Mouse (Mus musculus) hindbrain, embryonic 10.5 days (tissue): ENCODE data around the gene Ctsc. TPM values are rescaled to one million over a fixed set of nuclear protein-coding genes. Genes with fewer than 3 reads are reported as not detected.

Source experiments
- DNase-seq: peaks from one replicate; pipeline ENCODE4 v3.0.0-alpha.2; 2017; ENCODE audit warnings: low spot score
- H3K27ac ChIP-seq: fragments of 300-500 bp; sonication (generic); 2 replicates; pipeline ENCODE4 v1.5.1; 2016; ENCODE audit warnings: mild to moderate bottlenecking, moderate library complexity
- H3K27me3 ChIP-seq: fragments of 300-500 bp; sonication (generic); 2 replicates; pipeline ENCODE4 v1.6.1; 2016; ENCODE audit warnings: mild to moderate bottlenecking; ENCODE audit not compliant: poor library complexity, insufficient read depth, severe bottlenecking
- H3K36me3 ChIP-seq: fragments of 300-500 bp; sonication (generic); 2 replicates; pipeline ENCODE4 v1.6.1; 2016; ENCODE audit warnings: mild to moderate bottlenecking, moderate library complexity
- H3K4me1 ChIP-seq: fragments of 300-500 bp; sonication (generic); replicated peaks from 2 replicates; pipeline ENCODE4 v1.6.1; 2016; ENCODE audit warnings: mild to moderate bottlenecking
- H3K4me3 ChIP-seq: fragments of 300-500 bp; sonication (generic); 2 replicates; pipeline ENCODE4 v1.5.1; 2016; ENCODE audit warnings: mild to moderate bottlenecking, moderate library complexity
- H3K9me3 ChIP-seq: fragments of 300-500 bp; sonication (generic); 2 replicates; pipeline ENCODE4 v1.6.1; 2016; ENCODE audit warnings: mild to moderate bottlenecking, moderate library complexity
- WGBS: fragments of 180-500 bp; shearing (Covaris S2); methylation state at CpG from one replicate; pipeline ENCODE4 v1.1.7; 2016; 5-methylcytosine and 5-hydroxymethylcytosine counted together
- polyA plus RNA-seq: library from polyadenylated mRNA; unstranded; fragments of >200 nt; fragmentation: Nextera tagmentation; extraction: Ambion mirVana; gene quantifications from 2 replicates; pipeline ENCODE4 v1.2.1, GENCODE M21; 2016

The Ctsc gene
- polyA plus RNA-seq, 1 experiment from 2014 or later: 22.1 TPM

DNA sequence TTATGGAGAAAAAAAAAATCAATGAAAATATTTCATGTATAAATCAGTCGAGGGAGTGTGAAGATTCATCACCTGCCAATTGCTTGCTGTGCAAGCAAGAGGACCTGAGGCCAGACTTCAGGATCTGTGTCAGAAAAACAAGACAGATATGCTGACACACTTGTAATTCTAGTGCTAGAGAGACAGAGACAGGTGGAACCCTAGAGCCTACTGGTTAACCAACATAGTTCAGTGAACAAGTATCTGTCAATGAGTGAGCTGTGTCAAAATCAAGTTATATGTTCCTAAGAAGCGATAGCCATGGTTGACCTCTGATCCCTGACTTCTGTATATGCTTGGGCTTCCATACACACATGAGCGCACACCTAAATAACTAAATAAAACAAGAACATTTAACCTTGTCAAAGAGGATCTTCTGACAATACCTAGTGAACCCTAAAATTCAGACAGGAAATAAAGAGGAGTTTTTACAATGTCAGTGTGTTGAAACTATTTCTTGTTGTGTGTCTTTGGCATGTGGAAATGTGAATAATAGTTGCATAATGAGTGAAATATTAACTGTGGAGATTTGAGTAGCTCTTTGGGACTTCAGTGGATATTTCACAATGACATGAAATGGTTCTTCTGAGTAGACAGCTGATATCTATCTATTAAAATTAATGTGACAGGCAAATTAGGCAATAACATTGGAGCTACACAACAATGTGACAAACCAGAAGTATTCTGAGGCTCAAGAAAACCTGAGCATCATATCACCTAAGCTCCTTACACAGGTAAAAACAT is 32.7 kb downstream of the Ctsc start:
- no peak overlapping the region for H3K27ac ChIP-seq
- DNase-seq: no peak
- H3K4me3 ChIP-seq: no peak overlapping the region
- no peaks in the 10 kb centered on the region for H3K9me3 ChIP-seq
- no peaks in the 10 kb centered on the region for H3K4me1 ChIP-seq
- no peaks in the 10 kb centered on the region for H3K27me3 ChIP-seq
- no peaks in the 10 kb centered on the region for H3K36me3 ChIP-seq
- WGBS: 82% methylated on average over 3 of the region's 3 CpGs

- DNase-seq: no peak
Observed at GRCm38 (mm10) chr7:88316408-88316807, 38.5 kb downstream of the Ctsc start.

DNA sequence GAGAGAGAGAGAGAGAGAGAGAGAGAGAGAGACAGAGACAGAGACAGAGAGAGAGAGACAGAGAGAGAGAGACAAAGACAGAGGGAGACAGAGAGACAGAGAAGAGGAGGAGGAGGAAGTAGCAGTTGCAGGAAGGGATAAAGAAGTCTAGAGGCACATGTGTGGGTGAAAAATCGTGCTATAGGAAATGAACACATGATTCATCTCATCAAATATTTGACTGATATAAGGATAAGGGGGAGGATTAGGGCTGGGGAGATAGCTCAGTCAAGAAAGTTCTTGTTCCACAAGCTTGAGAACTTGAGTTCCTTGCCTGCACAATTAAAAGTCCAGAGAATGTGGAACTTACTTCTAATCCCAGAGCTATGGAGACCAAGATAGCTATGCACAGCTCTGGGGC is 40.6 kb downstream of the Ctsc start:
- WGBS: 80% methylated on average over 1 of the region's 1 CpGs
- H3K27ac ChIP-seq: no peak overlapping the region
- no peak overlapping the region for H3K4me3 ChIP-seq
- H3K27me3 ChIP-seq: no peaks in the 10 kb centered on the region
- no peaks in the 10 kb centered on the region for H3K4me1 ChIP-seq
- no peaks in the 10 kb centered on the region for H3K36me3 ChIP-seq
- no peak for DNase-seq
- H3K9me3 ChIP-seq: no peaks in the 10 kb centered on the region

More at GRCm38 (mm10) chr7:88316408-88316807, 38.5 kb downstream of the Ctsc start:
- Histone ChIP-seq H3K4me3 (no peak overlapping the region), H3K9me3 (no peaks in the 10 kb centered on the region), H3K36me3 (no peaks in the 10 kb centered on the region), H3K4me1 (no peaks in the 10 kb centered on the region), H3K27ac (no peak overlapping the region), H3K27me3 (no peaks in the 10 kb centered on the region)
- 80% methylated on average over 3 of the region's 3 CpGs for whole genome bisulfite sequencing

DNA sequence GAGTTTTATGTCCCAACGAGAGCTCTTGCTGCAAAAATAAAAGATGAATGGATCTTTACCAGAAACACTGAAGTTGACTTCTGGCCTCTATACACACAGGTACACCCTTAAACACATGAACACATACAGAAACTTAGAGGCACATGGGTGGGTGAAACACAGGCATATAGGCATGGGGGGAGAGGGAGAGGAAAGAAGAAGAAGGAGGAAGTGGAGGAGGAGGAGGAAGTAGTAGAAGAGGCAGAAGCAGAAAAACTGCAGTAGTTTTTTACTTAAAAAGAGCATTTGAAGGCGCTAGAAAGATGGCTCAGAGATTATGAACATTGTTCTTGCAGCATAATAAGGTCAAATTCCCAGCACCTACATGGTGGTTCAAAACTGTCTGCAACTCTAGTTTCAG is 41.0 kb downstream of the Ctsc start:
- Histone ChIP-seq H3K4me1 (no peaks in the 10 kb centered on the region), H3K27me3 (no peaks in the 10 kb centered on the region), H3K9me3 (no peaks in the 10 kb centered on the region), H3K4me3 (no peak overlapping the region), H3K36me3 (no peaks in the 10 kb centered on the region), H3K27ac (no peak overlapping the region)
- DNase-seq: no peak
- 78% methylated on average over 2 of the region's 2 CpGs for WGBS

DNA sequence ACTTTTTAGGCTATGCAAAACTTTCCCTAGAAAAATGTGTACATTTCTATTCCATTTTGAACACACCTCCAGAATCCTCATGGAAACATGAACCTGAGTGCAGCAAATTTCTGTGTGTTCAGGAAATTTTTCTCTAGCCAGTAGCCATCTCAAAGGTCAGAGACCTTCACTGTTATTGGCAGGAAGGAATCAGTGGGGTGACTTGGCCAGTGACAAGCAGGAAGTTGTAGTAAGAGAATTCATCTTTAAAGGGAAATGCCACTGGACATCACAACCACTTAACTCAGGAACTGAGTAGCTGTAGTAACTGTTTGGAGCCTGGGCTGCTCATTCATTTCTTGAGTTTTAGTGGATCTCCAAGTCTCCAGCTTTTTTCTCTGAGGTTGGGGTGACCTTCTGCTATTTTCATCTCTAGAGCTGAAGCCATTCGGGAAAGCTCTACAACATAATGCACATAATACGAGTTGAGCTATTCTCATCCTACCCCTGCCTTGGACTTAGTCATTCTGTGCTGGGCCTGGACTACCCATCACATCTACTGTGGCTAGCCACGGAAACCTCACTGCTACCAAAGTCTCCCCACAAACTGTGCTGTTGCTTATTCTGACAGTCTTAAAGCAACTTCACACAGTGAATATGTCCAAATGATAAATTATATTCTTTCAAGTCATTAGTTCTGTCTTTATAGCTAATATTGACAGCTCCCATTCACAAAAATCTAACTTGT is 41.7 kb downstream of the Ctsc start:
- no peak for DNase-seq
- Histone ChIP-seq H3K4me1 (no peaks in the 10 kb centered on the region), H3K27me3 (no peaks in the 10 kb centered on the region), H3K4me3 (no peak overlapping the region), H3K36me3 (no peaks in the 10 kb centered on the region), H3K9me3 (no peaks in the 10 kb centered on the region), H3K27ac (no peak overlapping the region)
- WGBS: 90% methylated on average over 3 of the region's 3 CpGs

DNA sequence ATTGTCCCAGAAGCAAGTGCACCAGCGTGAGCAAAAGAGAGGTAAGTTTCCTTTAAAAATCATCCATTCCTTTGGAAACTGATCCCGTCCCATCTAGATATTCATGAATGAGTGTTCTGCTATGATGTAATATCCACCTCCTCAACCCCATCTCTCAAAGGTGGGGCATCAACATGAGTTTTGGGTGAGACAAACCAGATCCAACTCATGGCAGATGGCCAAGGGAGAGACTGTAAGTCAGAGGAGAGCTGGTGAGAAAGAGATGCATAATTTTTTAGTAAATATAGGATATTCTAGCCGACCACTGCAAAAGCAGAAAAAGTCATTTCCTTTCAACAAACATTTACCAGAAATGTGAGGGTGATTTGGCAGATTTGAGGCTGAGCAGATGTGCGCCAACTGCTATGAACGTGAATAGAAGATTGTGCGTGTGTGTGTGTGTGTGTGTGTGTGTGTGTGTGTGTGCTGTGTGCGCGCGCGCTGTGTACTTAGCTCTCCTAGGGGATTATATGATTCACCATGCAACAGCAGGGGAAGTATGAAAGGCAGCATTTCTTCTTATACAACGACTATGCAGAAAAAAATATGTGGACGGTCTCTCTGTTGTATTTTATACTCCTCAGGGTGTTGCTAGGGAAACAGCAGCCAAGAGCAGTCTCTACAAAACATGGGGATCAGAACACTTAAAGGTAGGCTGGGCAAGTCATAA is 42.9 kb downstream of the Ctsc start:
- 89% methylated on average over 12 of the region's 12 CpGs for WGBS
- Histone ChIP-seq H3K27me3 (no peaks in the 10 kb centered on the region), H3K4me3 (no peak overlapping the region), H3K27ac (no peak overlapping the region), H3K9me3 (no peaks in the 10 kb centered on the region), H3K36me3 (no peaks in the 10 kb centered on the region), H3K4me1 (no peaks in the 10 kb centered on the region)
- DNase-seq: no peak

- H3K27ac ChIP-seq: no peak overlapping the region
- no peak overlapping the region for H3K4me3 ChIP-seq
- no peak for DNase-seq
- no peaks in the 10 kb centered on the region for H3K9me3 ChIP-seq
- H3K36me3 ChIP-seq: no peaks in the 10 kb centered on the region
- no peaks in the 10 kb centered on the region for H3K4me1 ChIP-seq
- H3K27me3 ChIP-seq: no peaks in the 10 kb centered on the region
- 89% methylated on average over 2 of the region's 2 CpGs for WGBS
Observed at GRCm38 (mm10) chr7:88322431-88322830, 44.5 kb downstream of the Ctsc start.

- DNase-seq: no peak
- Histone ChIP-seq H3K4me3 (no peak overlapping the region), H3K9me3 (no peaks in the 10 kb centered on the region), H3K4me1 (no peaks in the 10 kb centered on the region), H3K27ac (no peak overlapping the region), H3K27me3 (no peaks in the 10 kb centered on the region), H3K36me3 (no peaks in the 10 kb centered on the region)
Observed at GRCm38 (mm10) chr7:88327495-88327894, 49.6 kb downstream of the Ctsc start.

DNA sequence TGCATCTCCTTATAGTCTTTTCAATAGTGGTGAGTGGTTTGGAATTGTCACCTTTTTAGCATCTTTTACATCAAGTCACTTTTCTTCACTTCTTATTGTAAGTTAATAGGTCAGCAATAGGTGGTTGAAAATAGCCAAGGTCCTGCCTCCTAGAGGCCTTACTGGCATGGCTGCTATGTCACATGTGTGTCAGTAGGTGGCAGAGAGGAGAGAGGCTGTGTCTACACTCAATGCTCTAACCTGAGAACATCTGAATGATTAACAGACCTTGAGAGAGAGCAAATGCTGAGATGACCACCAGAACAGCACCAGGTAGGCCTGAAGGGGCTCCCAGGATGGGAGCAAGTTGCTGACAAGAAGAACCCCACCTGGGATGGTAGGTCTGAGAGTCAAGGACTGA is 65.9 kb downstream of the Ctsc start:
- H3K36me3 ChIP-seq: no peaks in the 10 kb centered on the region
- no peak for DNase-seq
- no peaks in the 10 kb centered on the region for H3K4me1 ChIP-seq
- H3K4me3 ChIP-seq: no peak overlapping the region
- no peak overlapping the region for H3K27ac ChIP-seq
- H3K27me3 ChIP-seq: no peaks in the 10 kb centered on the region
- H3K9me3 ChIP-seq: no peaks in the 10 kb centered on the region

- no peak overlapping the region for H3K27ac ChIP-seq
- DNase-seq: no peak
Observed at GRCm38 (mm10) chr7:88346035-88346434, 68.2 kb downstream of the Ctsc start.

GRCm38 (mm10) chr7:88356871-88357776 is 79.2 kb downstream of the Ctsc start:
- Histone ChIP-seq H3K36me3 (no peaks in the 10 kb centered on the region), H3K4me3 (no peak overlapping the region), H3K9me3 (no peaks in the 10 kb centered on the region), H3K27me3 (no peaks in the 10 kb centered on the region), H3K27ac (no peak overlapping the region), H3K4me1 (no peaks in the 10 kb centered on the region)
- DNase-seq: peak; percentile 16
- WGBS: 49% methylated on average over 4 of the region's 4 CpGs

More at GRCm38 (mm10) chr7:88346035-88346434, 68.2 kb downstream of the Ctsc start:
- H3K36me3 ChIP-seq: no peaks in the 10 kb centered on the region
- no peak overlapping the region for H3K4me3 ChIP-seq
- no peaks in the 10 kb centered on the region for H3K27me3 ChIP-seq
- no peaks in the 10 kb centered on the region for H3K9me3 ChIP-seq
- 86% methylated on average over 1 of the region's 1 CpGs for WGBS
- H3K4me1 ChIP-seq: no peaks in the 10 kb centered on the region

DNA sequence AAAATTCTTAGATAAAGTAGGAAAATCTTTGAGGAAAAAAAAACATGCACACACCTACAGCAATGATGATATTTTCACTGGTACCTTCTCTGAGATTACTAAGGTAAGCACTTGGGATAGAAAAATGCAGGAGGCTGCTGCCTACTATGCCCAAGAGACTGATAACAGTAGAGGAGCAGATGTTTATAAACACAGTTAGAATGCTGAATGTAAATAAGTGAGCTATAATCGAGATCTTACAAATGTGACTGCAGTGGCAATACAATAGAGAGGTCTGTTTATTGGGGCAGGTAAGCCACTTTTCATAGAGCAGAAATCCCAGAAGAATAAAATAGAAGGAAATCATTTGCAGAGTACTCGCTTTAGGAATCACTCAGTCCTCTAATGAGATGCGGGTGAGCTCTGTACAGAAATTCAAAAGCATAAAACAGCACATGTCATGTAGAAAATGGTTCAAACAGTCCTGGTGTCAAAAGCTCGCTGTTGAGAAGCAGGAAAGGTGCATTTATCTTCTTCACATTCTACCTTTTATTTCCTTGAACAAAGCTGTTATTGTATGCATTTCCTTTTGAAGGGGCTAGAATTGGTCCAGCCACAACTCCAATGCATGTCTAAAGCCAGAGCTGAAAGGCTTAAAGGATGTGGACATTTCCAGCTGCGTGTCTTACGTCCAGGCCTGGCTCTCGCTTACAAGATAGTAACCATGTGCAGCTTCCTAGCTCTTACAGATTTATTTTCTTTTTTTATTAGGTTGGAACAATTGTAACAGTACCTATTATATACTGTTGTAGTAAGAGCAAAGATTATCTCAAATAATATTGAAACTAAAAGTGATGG is 80.4 kb downstream of the Ctsc start:
- Histone ChIP-seq H3K27ac (no peak overlapping the region), H3K4me1 (no peaks in the 10 kb centered on the region), H3K27me3 (no peaks in the 10 kb centered on the region), H3K4me3 (no peak overlapping the region), H3K9me3 (no peaks in the 10 kb centered on the region), H3K36me3 (no peaks in the 10 kb centered on the region)
- 68% methylated on average over 7 of the region's 7 CpGs for WGBS
- DNase-seq: no peak
